Mouse (Mus musculus) myocyte (in vitro differentiated cells): Measurements from ENCODE around the gene Zpr1. TPM values are rescaled to one million over a fixed set of nuclear protein-coding genes. Genes with fewer than 3 reads are reported as not detected.

ENCODE experiments used
- H3K27me3 ChIP-seq: one replicate; pipeline ENCODE4 v1.6.1; 2011; ENCODE audit not compliant: control insufficient read depth, insufficient read depth, insufficient read length
- H3K36me3 ChIP-seq: one replicate; pipeline ENCODE4 v1.6.1; 2011; ENCODE audit not compliant: control insufficient read depth, insufficient read depth
- H3K4me2 ChIP-seq: one replicate; pipeline ENCODE4 v1.6.1; 2011; ENCODE audit warnings: low read depth, control low read depth
- H3K4me3 ChIP-seq: one replicate; pipeline ENCODE4 v1.5.1; 2011; ENCODE audit warnings: mild to moderate bottlenecking, control low read depth, moderate library complexity
- H3K79me2 ChIP-seq: one replicate; pipeline ENCODE4 v1.6.1; 2011; ENCODE audit not compliant: control insufficient read depth, insufficient read depth
- H3ac ChIP-seq: one replicate; pipeline ENCODE4 v1.6.1; 2011; ENCODE audit not compliant: control insufficient read depth, insufficient read length
- CEBPB ChIP-seq: IDR thresholded peaks from 2 replicates; pipeline ENCODE4 v1.6.1; 2011; ENCODE audit warnings: mild to moderate bottlenecking, moderate library complexity; ENCODE audit not compliant: poor library complexity, insufficient read depth, severe bottlenecking
- E2F4 ChIP-seq: IDR thresholded peaks from one replicate; pipeline ENCODE4 v1.6.1; 2011; ENCODE audit warnings: mild to moderate bottlenecking, control low read depth, moderate library complexity; ENCODE audit not compliant: insufficient read depth
- MAX ChIP-seq: IDR thresholded peaks from one replicate; pipeline ENCODE4 v1.6.1; 2011; ENCODE audit warnings: low read depth, mild to moderate bottlenecking, control low read depth
- MYOD1 ChIP-seq, 3 experiments: IDR thresholded peaks; one replicate each; pipeline ENCODE4 v1.6.1; 2011; ENCODE audit warnings: control low read depth in 2 of 3, low read depth in 2 of 3, mild to moderate bottlenecking in 2 of 3, moderate library complexity in 1 of 3; ENCODE audit not compliant: insufficient read length in 2 of 3, control insufficient read depth in 1 of 3
- MYOG ChIP-seq, 3 experiments: IDR thresholded peaks; one replicate each; pipeline ENCODE4 v1.6.1; 2011; ENCODE audit warnings: control low read depth in 2 of 3, low read depth in 2 of 3, mild to moderate bottlenecking in 2 of 3; ENCODE audit not compliant: insufficient read length in 2 of 3, control insufficient read depth in 1 of 3, insufficient read depth in 1 of 3
- POLR2A ChIP-seq: IDR thresholded peaks from one replicate; pipeline ENCODE4 v1.6.1; 2011; ENCODE audit warnings: low read depth, mild to moderate bottlenecking, control low read depth, moderate library complexity; ENCODE audit not compliant: insufficient read length
- POLR2AphosphoS2 ChIP-seq: IDR thresholded peaks from one replicate; pipeline ENCODE4 v1.6.1; 2011; ENCODE audit warnings: low read depth, control low read depth; ENCODE audit not compliant: insufficient read length
- REST ChIP-seq: IDR thresholded peaks from one replicate; pipeline ENCODE4 v1.6.1; 2011; ENCODE audit warnings: mild to moderate bottlenecking, control low read depth, moderate library complexity; ENCODE audit not compliant: insufficient read depth, insufficient read length
- SRF ChIP-seq: IDR thresholded peaks from one replicate; pipeline ENCODE4 v1.6.1; 2011; ENCODE audit warnings: low read depth; ENCODE audit not compliant: control insufficient read depth, insufficient read length
- TCF12 ChIP-seq: IDR thresholded peaks from one replicate; pipeline ENCODE4 v1.6.1; 2011; ENCODE audit warnings: mild to moderate bottlenecking, control low read depth; ENCODE audit not compliant: poor library complexity, insufficient read depth, severe bottlenecking
- TCF3 ChIP-seq: IDR thresholded peaks from one replicate; pipeline ENCODE4 v1.6.1; 2011; ENCODE audit warnings: low read depth, control low read depth; ENCODE audit not compliant: insufficient read length
- USF1 ChIP-seq: IDR thresholded peaks from one replicate; pipeline ENCODE4 v1.6.1; 2011; ENCODE audit warnings: low read depth, mild to moderate bottlenecking, control low read depth, moderate library complexity
- polyA plus RNA-seq: library from polyadenylated mRNA; unstranded; fragments of >200 nt; fragmentation: generic; extraction: Trizol; gene quantifications from one replicate; pipeline ENCODE4 v1.2.1, GENCODE M21; 2012; ENCODE audit warnings: missing spikeins

Gene Zpr1
- polyA plus RNA-seq, 1 experiment: 33.1 TPM

- H3K27me3 ChIP-seq: peaks cover 36% of the 10 kb centered on the region
- TF ChIP-seq CEBPB (no peak), TCF3 (no peak), TCF12 (no peak), POLR2A (no peak), POLR2AphosphoS2 (no peak), MYOD1 (IDR thresholded peaks at IDR 0.05; ENCODE audit: control insufficient read depth in 1 of 3, insufficient read length in 2 of 3, low read depth in 2 of 3) (no peak), MAX (no peak), USF1 (no peak), REST (no peak), E2F4 (no peak), SRF (no peak), MYOG (IDR thresholded peaks at IDR 0.05; ENCODE audit: control insufficient read depth in 1 of 3, insufficient read depth in 1 of 3, insufficient read length in 2 of 3, low read depth in 2 of 3) (no peak)
- H3K79me2 ChIP-seq: peaks cover 9% of the 10 kb centered on the region
- no peak overlapping the region for H3K4me3 ChIP-seq
- no peak overlapping the region for H3ac ChIP-seq
- no peak overlapping the region for H3K4me2 ChIP-seq
- H3K36me3 ChIP-seq: peaks cover 6% of the 10 kb centered on the region
These were observed 2.1 kb upstream of the Zpr1 start for GRCm38 (mm10) chr9:46270782-46271181.

GRCm38 (mm10) chr9:46272070-46272469 is 794 bp upstream of the Zpr1 start:
- Histone ChIP-seq H3ac (no peak overlapping the region), H3K36me3 (peaks cover 16% of the 10 kb centered on the region), H3K4me2 (no peak overlapping the region), H3K27me3 (peaks cover 32% of the 10 kb centered on the region), H3K79me2 (peaks cover 9% of the 10 kb centered on the region), H3K4me3 (peak overlapping the region; percentile 80)
- no peak for TF ChIP-seq USF1
- no peak for TF ChIP-seq SRF
- TF ChIP-seq MYOG (IDR thresholded peaks at IDR 0.05; ENCODE audit: control insufficient read depth in 1 of 3, insufficient read depth in 1 of 3, insufficient read length in 2 of 3, low read depth in 2 of 3): no peak
- TF ChIP-seq POLR2A: no peak
- TF ChIP-seq E2F4: no peak
- TF ChIP-seq REST: no peak
- no peak for TF ChIP-seq MYOD1 (IDR thresholded peaks at IDR 0.05; ENCODE audit: control insufficient read depth in 1 of 3, insufficient read length in 2 of 3, low read depth in 2 of 3)
- no peak for TF ChIP-seq TCF12
- TF ChIP-seq TCF3: no peak
- no peak for TF ChIP-seq MAX
- no peak for TF ChIP-seq POLR2AphosphoS2
- TF ChIP-seq CEBPB: no peak

- TF ChIP-seq TCF3: no peak
- TF ChIP-seq SRF: no peak
- peak in 1 of 3 experiments; percentile 11 for TF ChIP-seq MYOG (IDR thresholded peaks at IDR 0.05; ENCODE audit: control insufficient read depth in 1 of 3, insufficient read depth in 1 of 3, insufficient read length in 2 of 3, low read depth in 2 of 3)
- Histone ChIP-seq H3K27me3 (peaks cover 10% of the 10 kb centered on the region), H3ac (no peak overlapping the region), H3K79me2 (peaks cover 9% of the 10 kb centered on the region), H3K36me3 (peaks cover 33% of the 10 kb centered on the region), H3K4me2 (peak overlapping the region; percentile 89), H3K4me3 (peak overlapping the region; percentile 80)
These were observed 1.6 kb downstream of the Zpr1 start for GRCm38 (mm10) chr9:46274494-46274893.

- Histone ChIP-seq H3K27me3 (no peaks in the 10 kb centered on the region), H3ac (peak within 1 kb of the TSS; percentile 24), H3K4me3 (peak within 1 kb of the TSS; percentile 59), H3K4me2 (peak within 1 kb of the TSS; percentile 88), H3K36me3 (peaks cover 33% of the 10 kb centered on the region), H3K79me2 (peaks cover 14% of the 10 kb centered on the region)
- TF ChIP-seq MYOD1 (IDR thresholded peaks at IDR 0.05; ENCODE audit: control insufficient read depth in 1 of 3, insufficient read length in 2 of 3, low read depth in 2 of 3): peak in 1 of 3 experiments; percentile 5
- peak; percentile 84 for TF ChIP-seq POLR2A
- TF ChIP-seq POLR2AphosphoS2: peak; percentile 84
- TF ChIP-seq E2F4: no peak
- TF ChIP-seq TCF3: no peak
- no peak for TF ChIP-seq MAX
These were observed 10.0 kb downstream of the Zpr1 start, which contains the start of gene Bud13 for GRCm38 (mm10) chr9:46282631-46283436. TSS of gene Bud13 (plus strand) at chr9:46283008.

GRCm38 (mm10) chr9:46298381-46298780 is 25.5 kb downstream of the Zpr1 start:
- Histone ChIP-seq H3K27me3 (no peaks in the 10 kb centered on the region), H3ac (no peak overlapping the region), H3K4me3 (no peak overlapping the region), H3K4me2 (no peak overlapping the region), H3K79me2 (no peaks in the 10 kb centered on the region), H3K36me3 (peaks cover 19% of the 10 kb centered on the region)
- no peak for TF ChIP-seq SRF
